ENCODE assay signal across 11 mouse cellular contexts in genomic region chr5:131642752-131643151, GRCm38 (mm10).
A peak's percentile ranks its signal among the peaks of the same experiment; 100 is the strongest.
DNase-seq lines count a peak whose midpoint lies in the region; ATAC-seq and TF ChIP-seq lines count a peak whose summit lies in the region.
"Had no signal": no experiment of that assay in that cellular context is flagged by ENCODE, and none has a peak within 500 bp of the region (broad histone marks: within the 10 kb centered on the region; RNA-seq: fewer than 3 reads in every experiment).

No protein-coding gene starts in this region.

- H3K36me3 ChIP-seq in forebrain, embryonic 16.5 days (ENCODE audit: control insufficient read depth, insufficient read depth): no peaks in the 10 kb centered on the region
- H3K36me3 ChIP-seq in hindbrain, embryonic 14.5 days (replicated peaks; ENCODE audit: control insufficient read depth, insufficient read depth): no peaks in the 10 kb centered on the region
- no peaks in the 10 kb centered on the region for H3K36me3 ChIP-seq in neural tube, embryonic 14.5 days (ENCODE audit: control insufficient read depth, insufficient read depth, low read length)
- H3K36me3 ChIP-seq: embryonic facial prominence, embryonic 12.5 days; liver, embryonic 13.5 days had no signal

- H3K4me3 ChIP-seq in layer of hippocampus, adult 2 months: no peak overlapping the region
- no peak overlapping the region for H3K4me3 ChIP-seq in forebrain, embryonic 16.5 days (replicated peaks; ENCODE audit: low read length)
- no peak overlapping the region for H3K4me3 ChIP-seq in hindbrain, embryonic 14.5 days (replicated peaks; ENCODE audit: low read length)
- H3K4me3 ChIP-seq in neural tube, embryonic 14.5 days (ENCODE audit: low read depth, low read length): no peak overlapping the region
- H3K4me3 ChIP-seq: embryonic facial prominence, embryonic 12.5 days; liver, embryonic 13.5 days; megakaryocyte, embryonic 14.5 days had no signal

- no peak overlapping the region for H3K9ac ChIP-seq in forebrain, embryonic 16.5 days (replicated peaks; ENCODE audit: low read depth, low read length)
- H3K9ac ChIP-seq in hindbrain, embryonic 14.5 days: no peak overlapping the region
- H3K9ac ChIP-seq in neural tube, embryonic 14.5 days (replicated peaks; ENCODE audit: low read depth, low read length): no peak overlapping the region
- H3K9ac ChIP-seq: embryonic facial prominence, embryonic 12.5 days; liver, embryonic 13.5 days had no signal

- WGBS in forebrain, embryonic 16.5 days: 15% methylated on average over 2 of the region's 2 CpGs
- 32% methylated on average over 2 of the region's 2 CpGs for WGBS in hindbrain, embryonic 14.5 days
- WGBS in neural tube, embryonic 14.5 days: 32% methylated on average over 2 of the region's 2 CpGs

- H3K4me1 ChIP-seq in forebrain, embryonic 16.5 days (replicated peaks; ENCODE audit: control insufficient read depth, insufficient read depth, low read length): peaks cover 45% of the 10 kb centered on the region
- peaks cover 62% of the 10 kb centered on the region for H3K4me1 ChIP-seq in hindbrain, embryonic 14.5 days (replicated peaks; ENCODE audit: control insufficient read depth, insufficient read depth, low read length)
- H3K4me1 ChIP-seq in neural tube, embryonic 14.5 days (ENCODE audit: control insufficient read depth, insufficient read depth, low read length): peaks cover 40% of the 10 kb centered on the region
- H3K4me1 ChIP-seq: liver, embryonic 13.5 days; megakaryocyte, embryonic 14.5 days had no signal

- no peaks in the 10 kb centered on the region for H3K27me3 ChIP-seq in forebrain, embryonic 16.5 days (replicated peaks; ENCODE audit: control insufficient read depth, insufficient read depth, low read length)
- H3K27me3 ChIP-seq in hindbrain, embryonic 14.5 days (ENCODE audit: control insufficient read depth, insufficient read depth, low read length): no peaks in the 10 kb centered on the region
- no peaks in the 10 kb centered on the region for H3K27me3 ChIP-seq in neural tube, embryonic 14.5 days (ENCODE audit: control insufficient read depth, insufficient read depth, low read length)
- H3K27me3 ChIP-seq: liver, embryonic 13.5 days had no signal

- ATAC-seq in forebrain, embryonic 16.5 days: peak; percentile 11
- no peak for ATAC-seq in hindbrain, embryonic 14.5 days (ENCODE audit: low FRiP score)
- ATAC-seq in neural tube, embryonic 14.5 days (ENCODE audit: low read depth): no peak

- H3K27ac ChIP-seq in layer of hippocampus, adult 2 months: peak overlapping the region; percentile 80
- peak overlapping the region; percentile 70 for H3K27ac ChIP-seq in forebrain, embryonic 16.5 days (ENCODE audit: low read length)
- peak overlapping the region; percentile 33 for H3K27ac ChIP-seq in hindbrain, embryonic 14.5 days
- H3K27ac ChIP-seq in neural tube, embryonic 14.5 days (ENCODE audit: low read depth, low read length): 0 out of 2 replicates have a peak overlapping the region, but pooled peaks have one; percentile 55
- H3K27ac ChIP-seq: embryonic facial prominence, embryonic 12.5 days; liver, embryonic 13.5 days had no signal

- TF ChIP-seq CTCF in layer of hippocampus, adult 2 months (conservative IDR thresholded peaks at IDR 0.05): no peak

- DNase-seq in layer of hippocampus, adult 2 months (ENCODE audit: low spot score in 2 of 2): no peak
- no peak for DNase-seq in layer of hippocampus, adult 9-10 months (ENCODE audit: low spot score)
- DNase-seq in hindbrain, embryonic 14.5 days (ENCODE audit: low spot score): no peak
- DNase-seq in embryo, embryonic 9.5 days (ENCODE audit: extremely low spot score): no peak
- no peak for DNase-seq in layer of hippocampus, postnatal 25 days (ENCODE audit: extremely low spot score in 1 of 2, low spot score in 1 of 2)
- no peak for DNase-seq in adrenal gland, postnatal 4 days (ENCODE audit: low spot score in 2 of 2)
- DNase-seq: liver, embryonic 13.5 days had no signal

- H3K9me3 ChIP-seq in forebrain, embryonic 16.5 days (ENCODE audit: control insufficient read depth, low read length): no peaks in the 10 kb centered on the region
- H3K9me3 ChIP-seq in hindbrain, embryonic 14.5 days (ENCODE audit: control insufficient read depth, low read length): no peaks in the 10 kb centered on the region
- H3K9me3 ChIP-seq in neural tube, embryonic 14.5 days (ENCODE audit: control insufficient read depth, low read length): no peaks in the 10 kb centered on the region
- H3K9me3 ChIP-seq: embryonic facial prominence, embryonic 12.5 days; liver, embryonic 13.5 days had no signal

- H3K4me2 ChIP-seq in forebrain, embryonic 16.5 days (ENCODE audit: low read length): no peak overlapping the region
- H3K4me2 ChIP-seq in hindbrain, embryonic 14.5 days (replicated peaks): no peak overlapping the region
- H3K4me2 ChIP-seq in neural tube, embryonic 14.5 days (ENCODE audit: low read depth, low read length): no peak overlapping the region
- H3K4me2 ChIP-seq: embryonic facial prominence, embryonic 12.5 days; liver, embryonic 13.5 days had no signal
